Mouse (Mus musculus) liver, adult 2 months (tissue): ENCODE measurements at regions not wholly inside any gene's neighbourhood (a gene's known extent, or its start where the extent isn't known, plus 50 kb on each side); places are given as distances from the start of the nearest gene placed in this dataset.

Experiments
- CTCF ChIP-seq: fragments of 200-500 bp; IDR thresholded peaks from 2 replicates; pipeline ENCODE4 v1.5.1; 2011; ENCODE audit warnings: low read depth, low read length, control low read depth
- POLR2A ChIP-seq: fragments of 200-500 bp; IDR thresholded peaks from 2 replicates; pipeline ENCODE4 v1.6.1; 2011; ENCODE audit warnings: low read length, control low read depth; ENCODE audit not compliant: insufficient read depth; ENCODE audit errors: extremely low read depth

DNA sequence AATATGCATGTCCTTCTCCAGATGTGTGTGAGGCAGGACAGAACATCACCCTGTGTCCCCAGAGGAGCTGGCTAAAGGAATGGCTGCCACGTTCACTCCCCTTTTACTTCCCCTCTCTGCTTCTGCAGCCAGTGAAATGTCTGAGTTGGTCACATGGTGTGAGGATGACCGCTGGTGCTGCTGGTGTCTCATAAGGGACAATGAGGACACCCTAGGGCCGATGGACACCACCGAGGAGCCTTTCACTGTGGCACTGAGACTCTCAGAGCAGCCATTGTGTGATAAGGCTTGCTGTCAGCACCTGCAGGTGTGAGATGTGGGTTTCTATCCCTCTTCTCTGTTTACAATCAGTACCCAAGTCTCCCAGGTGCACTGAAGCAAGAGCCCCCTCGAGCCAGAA, 268.6 kb downstream of the Rnf144b start:
- TF ChIP-seq CTCF (no peak), POLR2A (no peak)
